ENCODE assay signal across 9 mouse cellular contexts in the genomic region with DNA sequence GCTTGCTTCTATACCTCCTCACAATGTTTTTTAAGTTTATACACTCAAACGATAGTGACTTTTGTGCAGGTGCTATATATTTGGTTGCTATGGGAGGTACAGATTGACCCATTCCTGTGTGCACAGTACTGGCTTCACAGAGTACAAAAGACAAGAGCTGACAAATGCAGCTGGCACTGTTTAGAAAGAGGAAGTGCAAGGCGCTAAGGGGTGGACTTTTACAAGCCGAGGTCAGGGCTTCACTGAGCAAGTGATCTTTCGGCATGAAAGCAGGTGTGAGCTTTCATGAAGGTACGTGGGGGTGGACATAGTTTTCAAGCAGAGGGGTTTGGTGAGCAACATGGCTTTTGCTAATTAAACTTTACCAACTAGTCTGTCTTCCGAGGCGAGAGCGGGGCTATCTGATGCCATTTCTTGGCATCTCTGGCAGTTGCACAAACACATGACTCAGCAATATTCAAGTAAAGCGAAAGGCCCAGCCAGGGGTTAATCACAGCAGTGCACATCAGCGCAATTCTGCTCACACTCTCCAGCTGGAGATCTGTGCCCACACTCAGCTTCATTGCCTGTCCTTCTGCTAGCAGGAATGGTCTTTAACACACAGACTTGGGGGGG. TPM values are rescaled to one million over a fixed set of nuclear protein-coding genes. Genes with fewer than 3 reads are reported as not detected.
A peak's percentile ranks its signal among the peaks of the same experiment; 100 is the strongest.
DNase-seq lines count a peak whose midpoint lies in the region; ATAC-seq and TF ChIP-seq lines count a peak whose summit lies in the region.
"Had no signal": no experiment of that assay in that cellular context is flagged by ENCODE, and none has a peak within 500 bp of the region (broad histone marks: within the 10 kb centered on the region; RNA-seq: fewer than 3 reads in every experiment).

No protein-coding gene starts in this region.

- H3K27ac ChIP-seq in heart, embryonic 11.5 days (ENCODE audit: low read depth, low read length), result no peak overlapping the region
- no peak overlapping the region for H3K27ac ChIP-seq in heart, embryonic 12.5 days (ENCODE audit: poor library complexity, severe bottlenecking)
- H3K27ac ChIP-seq in kidney, postnatal 0 days, result no peak overlapping the region
- H3K27ac ChIP-seq in left cerebral cortex, adult 2 months, result no peak overlapping the region
- H3K27ac ChIP-seq: limb, embryonic 15.5 days had no signal

- intact Hi-C loops in left cerebral cortex, adult 2 months (cut with DNase I), result no loop called here

- no peaks in the 10 kb centered on the region for H3K9me3 ChIP-seq in heart, embryonic 11.5 days (replicated peaks; ENCODE audit: control insufficient read depth, low read length)
- no peaks in the 10 kb centered on the region for H3K9me3 ChIP-seq in heart, embryonic 12.5 days (replicated peaks)
- no peaks in the 10 kb centered on the region for H3K9me3 ChIP-seq in kidney, postnatal 0 days (replicated peaks; ENCODE audit: low read length)
- H3K9me3 ChIP-seq: limb, embryonic 15.5 days had no signal

- 33% methylated on average over 10 of the region's 10 CpGs for WGBS in heart, embryonic 11.5 days (ENCODE audit: insufficient replicate concordance)
- WGBS in heart, embryonic 12.5 days, result 38% methylated on average over 10 of the region's 10 CpGs
- 15% methylated on average over 10 of the region's 10 CpGs for WGBS in kidney, postnatal 0 days

- no peak overlapping the region for H3K4me3 ChIP-seq in heart, embryonic 11.5 days (ENCODE audit: low read depth, low read length)
- H3K4me3 ChIP-seq in heart, embryonic 12.5 days, result no peak overlapping the region
- no peak overlapping the region for H3K4me3 ChIP-seq in kidney, postnatal 0 days (replicated peaks; ENCODE audit: low read depth, low read length)
- no peak overlapping the region for H3K4me3 ChIP-seq in left cerebral cortex, adult 2 months
- H3K4me3 ChIP-seq: limb, embryonic 15.5 days had no signal

- H3K4me1 ChIP-seq in heart, embryonic 11.5 days (ENCODE audit: control insufficient read depth, insufficient read depth, low read length), result peaks cover 3% of the 10 kb centered on the region; the same call in 1 of the 2 replicates
- H3K4me1 ChIP-seq in heart, embryonic 12.5 days (replicated peaks), result peaks cover 12% of the 10 kb centered on the region
- H3K4me1 ChIP-seq in kidney, postnatal 0 days (replicated peaks; ENCODE audit: insufficient read depth, low read length), result no peaks in the 10 kb centered on the region

- H3K9ac ChIP-seq in heart, embryonic 11.5 days (ENCODE audit: low read depth, low read length), result 0 out of 2 replicates have a peak overlapping the region, but pooled peaks have one; percentile 39
- no peak overlapping the region for H3K9ac ChIP-seq in heart, embryonic 12.5 days
- H3K9ac ChIP-seq in kidney, postnatal 0 days (ENCODE audit: low read depth, low read length), result no peak overlapping the region
- H3K9ac ChIP-seq: limb, embryonic 15.5 days had no signal

- H3K4me2 ChIP-seq in heart, embryonic 11.5 days, result peak overlapping the region; percentile 29; the same call in 1 of the 2 replicates
- H3K4me2 ChIP-seq in heart, embryonic 12.5 days, result no peak overlapping the region
- H3K4me2 ChIP-seq in kidney, postnatal 0 days (ENCODE audit: low read length), result no peak overlapping the region; the same call in 1 of the 2 replicates
- H3K4me2 ChIP-seq: limb, embryonic 15.5 days had no signal

- no peak for TF ChIP-seq CTCF in kidney, postnatal 0 days (IDR thresholded peaks at IDR 0.05; ENCODE audit: low read depth)
- no peak for TF ChIP-seq CTCF in left cerebral cortex, adult 2 months (IDR thresholded peaks at IDR 0.05)

- no peaks in the 10 kb centered on the region for H3K36me3 ChIP-seq in heart, embryonic 11.5 days (ENCODE audit: control insufficient read depth, insufficient read depth, low read length)
- no peaks in the 10 kb centered on the region for H3K36me3 ChIP-seq in heart, embryonic 12.5 days
- H3K36me3 ChIP-seq in kidney, postnatal 0 days (ENCODE audit: insufficient read depth, low read length), result no peaks in the 10 kb centered on the region
- H3K36me3 ChIP-seq: limb, embryonic 15.5 days had no signal

- DNase-seq in MEL-GATA-1-ER (ENCODE audit: extremely low read depth, low read depth), result peak; percentile 47
- DNase-seq in kidney, postnatal 0 days (ENCODE audit: low spot score), result peak; percentile 9
- peak; percentile 36 for DNase-seq in naive thymus-derived CD4-positive, alpha-beta T cell, adult 2 months (ENCODE audit: low read depth)
- no peak for DNase-seq in ovary, postnatal 14 days (ENCODE audit: low spot score)
- no peak for DNase-seq in layer of hippocampus, adult 9-10 months (ENCODE audit: low spot score)
- no peak for DNase-seq in left cerebral cortex, adult 2 months (ENCODE audit: extremely low spot score in 1 of 2, low spot score in 2 of 2)

- ATAC-seq in heart, embryonic 11.5 days (replicated peaks; ENCODE audit: insufficient number of reproducible peaks, low FRiP score, low TSS enrichment), result no peak
- no peak for ATAC-seq in heart, embryonic 12.5 days (ENCODE audit: insufficient number of reproducible peaks, low FRiP score)
- ATAC-seq in kidney, postnatal 0 days (replicated peaks; ENCODE audit: low FRiP score, low read depth), result no peak

- no peaks in the 10 kb centered on the region; the same call in 1 of the 2 replicates for H3K27me3 ChIP-seq in heart, embryonic 11.5 days (ENCODE audit: control insufficient read depth, insufficient read depth, low read length)
- 0 out of 2 replicates have a peak, but pooled peaks cover 1% of the 10 kb centered on the region for H3K27me3 ChIP-seq in heart, embryonic 12.5 days (replicated peaks)
- no peaks in the 10 kb centered on the region for H3K27me3 ChIP-seq in kidney, postnatal 0 days (ENCODE audit: insufficient read depth, low read length)
- H3K27me3 ChIP-seq: limb, embryonic 15.5 days had no signal

RNA-seq across cellular contexts. Expression of a gene that starts 10.0 kb away (rescaled TPM):
- 7.6 and 7.8 TPM in 2 replicates for polyA plus RNA-seq in heart, embryonic 11.5 days (2014; fragmentation: Nextera tagmentation; extraction: Ambion mirVana)
- 6.8 and 8.5 TPM in 2 replicates for polyA plus RNA-seq in heart, embryonic 12.5 days (2016; fragmentation: Nextera tagmentation; extraction: Ambion mirVana)
- polyA plus RNA-seq in kidney, postnatal 0 days (2015; fragmentation: Nextera tagmentation; extraction: Ambion mirVana), result 12.6 and 13.2 TPM in 2 replicates
- total RNA-seq in left cerebral cortex, adult 2 months (2021), result 10 to 100 TPM; 41.6 to 50.4 TPM

Comparison
In these comparisons a context has a peak if more than half of its experiments do, and no peak if none do; other contexts are left out.
1. DNase-seq: peak in MEL-GATA-1-ER (single experiment), kidney, postnatal 0 days (single experiment) and naive thymus-derived CD4-positive, alpha-beta T cell, adult 2 months (single experiment); none in ovary, postnatal 14 days (single experiment), layer of hippocampus, adult 9-10 months (single experiment) and left cerebral cortex, adult 2 months (0 of 2).